Mouse (Mus musculus): ENCODE data around the gene Dolpp1. TPM values are rescaled to one million over a fixed set of nuclear protein-coding genes. Genes with fewer than 3 reads are reported as not detected.
A peak's percentile ranks its signal among the peaks of the same experiment; 100 is the strongest.

The Dolpp1 gene
- total and polyA plus RNA-seq, 3 experiments, result 17.9 to 22.3 (median 19.2) TPM

DNA sequence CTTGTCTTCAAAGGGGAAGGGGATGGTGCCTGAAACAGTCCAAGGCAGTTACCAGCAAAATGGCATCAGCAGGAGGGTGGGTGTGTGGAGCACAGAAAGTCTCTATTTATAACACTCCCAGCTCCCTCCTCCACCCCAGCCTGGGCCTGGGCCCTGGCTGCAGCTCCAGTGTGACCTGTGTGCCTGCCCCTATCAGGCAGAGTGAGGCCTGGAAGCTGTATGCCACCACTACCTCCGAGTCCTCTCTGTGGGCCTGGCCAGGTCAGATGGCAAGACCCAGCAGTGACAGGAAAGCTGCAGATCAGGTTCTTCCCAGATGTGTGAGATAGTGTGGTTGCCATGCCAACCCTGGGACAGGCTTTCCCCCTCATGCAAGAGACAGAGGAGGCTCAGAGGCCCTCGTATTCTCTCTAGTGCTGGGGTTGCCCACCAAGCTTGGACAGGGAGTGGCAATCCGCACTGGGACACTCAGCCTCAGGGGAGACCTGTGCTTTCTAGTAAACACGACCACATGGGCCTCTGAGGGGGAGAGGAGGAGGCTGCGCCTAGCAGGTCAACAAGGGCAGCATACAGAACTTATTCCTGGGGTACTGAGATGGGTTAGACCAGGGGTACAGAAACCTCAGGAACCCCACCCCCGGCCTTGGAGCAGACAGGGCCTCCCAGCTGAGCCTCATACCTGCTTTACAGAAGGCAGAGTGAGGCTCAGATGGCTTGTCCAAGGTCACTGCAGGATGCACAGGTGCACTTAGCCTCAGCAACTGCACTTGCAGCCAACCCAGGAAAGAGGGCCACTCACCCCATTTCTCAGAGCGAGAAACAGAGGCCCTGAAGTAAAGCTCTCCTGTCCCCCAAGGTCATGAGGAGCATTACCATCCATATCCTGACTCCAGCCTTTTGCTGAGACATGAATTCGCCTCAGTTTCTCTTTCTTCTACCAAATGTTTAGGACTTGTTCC, 34.2 kb upstream of the Dolpp1 start:
- H3K4me3 ChIP-seq (replicated peaks in 1 of 3; ENCODE audit: low read depth in 2 of 3, low read length in 2 of 3, poor library complexity in 1 of 3), result peak overlapping the region; percentile 70 to 92 (median 85)
- no peaks in the 10 kb centered on the region for H3K79me2 ChIP-seq (replicated peaks; ENCODE audit: control insufficient read depth, extremely low read depth, insufficient read depth, poor library complexity, severe bottlenecking)
- H3K27me3 ChIP-seq (replicated peaks), result no peaks in the 10 kb centered on the region
- in situ Hi-C loops (cut with MboI; ENCODE audit: low pct_ligation_motif_present, low pct_unique_long_range_greater_than_20kb, low sequenced_read_pairs) (no loop called here), dilution Hi-C loops (cut with MboI; ENCODE audit: extremely low pct_ligation_motif_present, extremely low pct_unique_long_range_greater_than_20kb, low sequenced_read_pairs) (no loop called here)
- TF ChIP-seq TBP (conservative IDR thresholded peaks at IDR 0.05; ENCODE audit: low read depth, low read length) (no peak), CTCF (conservative IDR thresholded peaks at IDR 0.05 in 1 of 2, IDR thresholded peaks at IDR 0.05 in 1 of 2; ENCODE audit: low read depth in 2 of 2, low read length in 2 of 2) (no peak), IRF4 (IDR thresholded peaks at IDR 0.05; ENCODE audit: low read depth, low read length) (no peak), UBTF (IDR thresholded peaks at IDR 0.05; ENCODE audit: low read depth, low read length) (no peak), USF2 (conservative IDR thresholded peaks at IDR 0.05; ENCODE audit: low read depth, low read length) (no peak), CHD1 (IDR thresholded peaks at IDR 0.05; ENCODE audit: low read depth, low read length) (no peak), ETS1 (conservative IDR thresholded peaks at IDR 0.05; ENCODE audit: low read depth, low read length) (no peak), RCOR1 (conservative IDR thresholded peaks at IDR 0.05; ENCODE audit: low read depth, low read length) (no peak), POLR2AphosphoS2 (IDR thresholded peaks at IDR 0.05; ENCODE audit: low read depth, low read length) (no peak), ZKSCAN1 (IDR thresholded peaks at IDR 0.05; ENCODE audit: borderline replicate concordance, low read depth, low read length) (no peak), ELF1 (IDR thresholded peaks at IDR 0.05; ENCODE audit: low read depth, low read length) (no peak), ZC3H11A (IDR thresholded peaks at IDR 0.05; ENCODE audit: low read depth, low read length) (no peak)
- no peak overlapping the region for H3K27ac ChIP-seq (ENCODE audit: insufficient read depth, low read depth)
- H3K9me3 ChIP-seq (replicated peaks; ENCODE audit: low read length), result peaks cover 5% of the 10 kb centered on the region
- DNase-seq (ENCODE audit: extremely low read depth), result peak; percentile 13
- peaks cover 9 to 41% of the 10 kb centered on the region in 2 experiments for H3K36me3 ChIP-seq (replicated peaks in 1 of 2; ENCODE audit: control insufficient read depth in 1 of 2, insufficient read depth in 1 of 2, low read length in 1 of 2)
- peak overlapping the region; percentile 46 for H3K4me2 ChIP-seq (ENCODE audit: insufficient read depth, low read depth, poor library complexity, severe bottlenecking)
- peak overlapping the region; percentile 38; the same call in 1 of the 2 replicates for H3K9ac ChIP-seq (ENCODE audit: insufficient read depth, low read depth)
- peaks cover 10 to 21% of the 10 kb centered on the region in 2 experiments for H3K4me1 ChIP-seq (ENCODE audit: control insufficient read depth in 1 of 2, insufficient read depth in 2 of 2)

DNA sequence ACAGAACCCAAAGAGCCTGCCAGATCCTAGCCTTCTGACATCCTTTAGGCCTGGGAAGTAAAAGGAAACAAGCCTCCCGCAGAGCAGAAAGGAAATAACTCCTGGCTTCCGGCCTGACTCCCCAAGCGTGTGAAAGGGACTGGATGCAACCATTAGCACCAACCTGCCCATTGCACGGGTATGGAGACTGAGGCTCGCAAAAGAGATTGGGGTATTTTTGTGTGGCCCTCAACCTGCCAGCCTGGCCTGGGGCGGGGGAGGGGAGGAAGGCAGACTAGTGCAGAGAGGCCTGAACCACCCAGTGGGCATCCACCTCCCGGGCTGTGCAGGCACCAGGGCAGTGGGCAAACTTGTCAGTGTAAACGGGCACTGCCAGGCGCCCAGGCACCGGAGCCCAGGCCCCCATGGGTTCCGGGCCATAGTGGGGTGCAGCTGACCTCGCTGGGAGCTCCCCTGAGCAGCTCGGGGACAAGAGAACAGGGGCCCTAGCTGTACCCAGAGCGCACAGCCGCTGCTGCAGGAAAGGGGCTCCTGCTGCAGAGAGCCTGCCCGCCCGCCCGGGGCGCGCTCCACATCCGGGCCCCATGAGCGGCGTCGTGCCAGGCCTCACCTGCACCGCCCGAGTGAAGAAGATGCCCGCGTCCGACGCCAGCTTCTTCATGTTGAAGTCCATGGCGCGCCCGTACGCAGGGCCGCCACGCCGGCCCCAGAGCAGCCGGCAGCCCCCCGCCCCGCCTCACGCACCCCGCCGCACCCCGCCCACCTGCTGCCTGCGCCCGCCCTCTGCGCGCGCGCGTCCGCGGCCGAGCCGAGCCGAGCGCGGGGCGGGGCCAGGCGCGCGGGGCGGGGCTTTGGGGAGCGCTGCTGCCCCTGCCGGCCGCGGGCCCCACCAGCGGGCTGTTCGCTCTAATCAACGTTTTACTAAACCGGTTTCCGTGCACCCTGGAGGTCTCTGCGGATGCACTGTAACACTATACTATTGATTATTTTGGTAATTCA, 33.2 kb upstream of the Dolpp1 start, which contains the start of gene Sh3glb2:
TSS of gene Sh3glb2 (minus strand) at position 805 of the 999 bp plus-strand sequence.
- in situ Hi-C loops (cut with MboI; ENCODE audit: low pct_ligation_motif_present, low pct_unique_long_range_greater_than_20kb, low sequenced_read_pairs) (no loop called here), dilution Hi-C loops (cut with MboI; ENCODE audit: extremely low pct_ligation_motif_present, extremely low pct_unique_long_range_greater_than_20kb, low sequenced_read_pairs) (no loop called here)
- H3K27me3 ChIP-seq (replicated peaks), result no peaks in the 10 kb centered on the region
- peak within 1 kb of the TSS; percentile 38 for H3K9ac ChIP-seq (ENCODE audit: insufficient read depth, low read depth)
- H3K4me1 ChIP-seq (ENCODE audit: control insufficient read depth in 1 of 2, insufficient read depth in 2 of 2), result peaks cover 10 to 21% of the 10 kb centered on the region in 2 experiments
- peak within 1 kb of the TSS; percentile 70 to 92 (median 85) for H3K4me3 ChIP-seq (replicated peaks in 1 of 3; ENCODE audit: low read depth in 2 of 3, low read length in 2 of 3, poor library complexity in 1 of 3)
- peak; percentile 71 for DNase-seq (ENCODE audit: extremely low read depth)
- H3K27ac ChIP-seq (ENCODE audit: insufficient read depth, low read depth), result no peak within 1 kb of the TSS
- H3K4me2 ChIP-seq (ENCODE audit: insufficient read depth, low read depth, poor library complexity, severe bottlenecking), result peak within 1 kb of the TSS; percentile 46
- peaks cover 5 to 32% of the 10 kb centered on the region in 2 experiments for H3K36me3 ChIP-seq (replicated peaks in 1 of 2; ENCODE audit: control insufficient read depth in 1 of 2, insufficient read depth in 1 of 2, low read length in 1 of 2)
- H3K79me2 ChIP-seq (replicated peaks; ENCODE audit: control insufficient read depth, extremely low read depth, insufficient read depth, poor library complexity, severe bottlenecking), result no peaks in the 10 kb centered on the region
- H3K9me3 ChIP-seq (replicated peaks; ENCODE audit: low read length), result peaks cover 6% of the 10 kb centered on the region
- TF ChIP-seq RAD21 (IDR thresholded peaks at IDR 0.05; ENCODE audit: low read depth, low read length), result no peak
- no peak for TF ChIP-seq BHLHE40 (IDR thresholded peaks at IDR 0.05; ENCODE audit: low read depth, low read length)
- TF ChIP-seq POLR2A (IDR thresholded peaks at IDR 0.05; ENCODE audit: low read depth, low read length), result peak; percentile 62; the same call in 1 of the 2 replicates
- TF ChIP-seq JUN (IDR thresholded peaks at IDR 0.05; ENCODE audit: insufficient read depth, low read depth, low read length), result no peak
- peak; percentile 25; the same call in 1 of the 2 replicates for TF ChIP-seq SIN3A (IDR thresholded peaks at IDR 0.05; ENCODE audit: low read length)
- TF ChIP-seq EP300 (IDR thresholded peaks at IDR 0.05; ENCODE audit: low read length), result no peak
- TF ChIP-seq NELFE (IDR thresholded peaks at IDR 0.05; ENCODE audit: low read depth, low read length), result peak; percentile 51; the same call in 1 of the 2 replicates
- peak in 1 of 2 experiments; percentile 52; a peak in 2 of 4 replicates for TF ChIP-seq CTCF (conservative IDR thresholded peaks at IDR 0.05 in 1 of 2, IDR thresholded peaks at IDR 0.05 in 1 of 2; ENCODE audit: low read depth in 2 of 2, low read length in 2 of 2)
- peak; percentile 78 for TF ChIP-seq NRF1 (IDR thresholded peaks at IDR 0.05; ENCODE audit: low read depth, low read length)
- TF ChIP-seq MAX (IDR thresholded peaks at IDR 0.05; ENCODE audit: low read length), result no peak
